Mouse (Mus musculus) v-Abl transformed pro-B cells (cell line): ENCODE results near the gene Akap2.

Experiments
- in situ Hi-C, 2 experiments: fragments of 400-800 bp; cut with MboI; formaldehyde crosslinking; loops; one replicate each; pipeline ENCODE4 v1.15.1; 2025; ENCODE audit not compliant: unreplicated experiment in 2 of 2

Gene Akap2

GRCm38 (mm10) chr4:57743325-57743929, 26.0 kb downstream of the Akap2 start:
- in situ Hi-C loops, result no loop called here

GRCm38 (mm10) chr4:57750651-57751050, 33.2 kb downstream of the Akap2 start:
- in situ Hi-C loops, result no loop called here

- in situ Hi-C loops, result no loop called here
Measured at GRCm38 (mm10) chr4:57751054-57751453, 33.6 kb downstream of the Akap2 start.

DNA sequence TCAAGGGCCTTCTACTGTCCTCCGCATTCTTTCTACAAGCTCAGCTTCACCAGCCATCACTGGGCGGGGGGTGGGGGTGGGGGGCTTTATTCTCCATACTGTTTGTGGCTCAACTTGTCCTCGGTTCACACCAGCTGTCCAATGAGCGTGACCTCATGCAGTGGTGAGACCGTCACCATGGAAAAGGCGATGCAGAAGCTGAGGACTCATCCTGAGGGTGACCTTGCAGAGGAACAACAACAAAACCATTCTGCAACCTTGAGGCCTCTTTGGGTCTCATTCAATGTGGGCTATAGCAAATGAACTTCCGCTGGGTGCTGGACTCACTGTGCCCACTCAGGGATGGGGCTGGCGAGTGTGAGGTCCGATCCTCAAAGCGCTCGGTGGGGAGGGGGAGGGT, 34.1 kb downstream of the Akap2 start:
- in situ Hi-C loops, result no loop called here

DNA sequence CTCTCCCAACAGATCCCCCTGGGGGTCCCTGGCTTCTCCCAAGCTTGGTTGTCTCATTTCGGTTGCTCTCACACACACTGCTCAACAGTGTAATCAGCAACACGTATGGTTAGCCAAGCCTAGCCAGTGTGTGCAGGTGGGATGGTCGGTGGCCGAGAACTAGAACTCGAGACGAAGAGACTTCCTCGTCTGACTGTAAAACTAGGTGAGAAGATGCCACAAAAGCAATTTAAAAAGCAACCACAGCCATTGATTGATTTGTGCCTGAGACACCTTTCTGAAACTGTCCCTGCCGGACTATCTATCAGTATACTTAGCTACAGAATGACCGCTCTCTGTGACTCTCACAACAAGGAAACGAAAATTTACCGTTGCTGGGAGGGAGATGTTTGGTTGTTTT, 37.6 kb downstream of the Akap2 start:
- in situ Hi-C loops, result no loop called here

DNA sequence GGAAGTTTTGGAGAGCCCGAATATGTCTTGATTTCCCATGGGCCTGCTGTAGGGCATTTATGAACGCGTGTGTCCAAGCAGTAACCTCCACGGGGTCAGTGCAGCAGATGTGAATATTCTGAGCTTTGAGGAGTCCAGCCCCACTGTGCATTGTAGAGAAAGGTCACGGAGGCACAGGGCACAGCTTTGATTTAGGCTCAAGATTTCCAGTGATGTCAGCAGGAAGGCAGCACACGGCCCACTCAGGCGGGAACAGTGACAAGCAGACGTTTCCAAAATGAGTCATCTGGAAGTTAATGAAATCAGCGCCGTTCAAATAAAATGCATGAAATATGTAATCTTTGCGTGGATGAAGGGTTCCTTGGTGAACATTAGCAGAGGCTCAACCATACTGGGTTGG, 40.5 kb downstream of the Akap2 start:
- in situ Hi-C loops, result no loop called here

DNA sequence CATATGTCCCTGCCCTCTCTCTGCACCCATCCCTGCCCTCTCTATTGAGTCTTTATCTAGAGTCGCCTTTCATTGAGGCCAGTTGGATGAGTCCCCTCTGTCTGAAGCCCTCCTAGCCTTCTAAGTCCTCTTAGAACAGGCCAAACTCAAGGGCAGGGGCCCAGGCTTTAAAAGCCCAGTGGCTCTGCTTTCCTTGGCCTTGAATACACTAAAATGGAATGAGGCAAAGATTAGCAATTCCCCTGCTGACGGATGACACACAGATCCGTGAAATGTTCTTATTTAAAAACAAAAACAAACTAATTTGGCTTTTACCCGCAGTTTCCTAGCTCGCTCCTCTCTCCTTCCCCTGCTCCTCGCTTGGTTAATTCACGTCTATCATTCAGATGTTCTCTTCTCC, 45.0 kb downstream of the Akap2 start:
- in situ Hi-C loops, result no loop called here

DNA sequence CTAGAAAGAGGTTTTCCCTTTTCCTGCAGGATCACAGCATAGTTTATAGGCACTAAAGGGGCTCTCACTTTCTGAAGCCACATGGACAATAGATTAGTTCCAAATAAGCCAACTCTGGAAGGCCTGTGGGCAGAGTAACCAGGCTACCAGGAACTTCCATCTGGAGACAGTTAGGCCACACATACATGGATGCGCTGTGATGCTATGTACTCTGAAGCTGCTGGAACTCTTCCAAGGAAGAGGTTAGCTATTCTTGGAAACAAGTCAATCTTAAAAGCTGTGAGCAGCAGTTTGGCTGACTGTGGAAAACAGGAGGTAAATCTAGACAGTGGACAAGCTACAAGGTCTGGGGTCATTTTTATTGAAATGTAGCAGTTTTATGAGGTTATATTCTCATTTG, 46.9 kb downstream of the Akap2 start:
- in situ Hi-C loops, result no loop called here

DNA sequence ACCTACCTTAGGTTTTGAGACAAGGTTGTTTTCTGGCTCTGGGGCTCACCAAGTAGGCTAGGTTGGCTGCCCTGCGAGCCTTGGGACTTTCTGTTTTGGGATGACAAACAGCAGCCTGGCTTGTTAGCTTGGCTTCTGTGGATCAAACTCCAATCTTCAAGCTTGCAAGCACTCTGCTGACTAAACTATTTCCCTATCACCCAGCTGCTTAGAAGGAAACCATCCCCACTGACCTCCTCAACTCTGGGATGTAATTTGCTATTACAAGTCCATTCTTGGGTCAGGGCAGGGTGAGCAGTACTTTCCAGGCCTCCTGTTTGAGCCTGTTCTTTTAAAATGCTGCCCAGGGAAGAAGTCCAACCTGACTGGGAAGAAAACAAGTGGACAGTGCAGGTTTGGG, 47.5 kb downstream of the Akap2 start:
- in situ Hi-C loops, result no loop called here

- in situ Hi-C loops, result no loop called here
Measured at GRCm38 (mm10) chr4:57765806-57766205, 48.3 kb downstream of the Akap2 start.

DNA sequence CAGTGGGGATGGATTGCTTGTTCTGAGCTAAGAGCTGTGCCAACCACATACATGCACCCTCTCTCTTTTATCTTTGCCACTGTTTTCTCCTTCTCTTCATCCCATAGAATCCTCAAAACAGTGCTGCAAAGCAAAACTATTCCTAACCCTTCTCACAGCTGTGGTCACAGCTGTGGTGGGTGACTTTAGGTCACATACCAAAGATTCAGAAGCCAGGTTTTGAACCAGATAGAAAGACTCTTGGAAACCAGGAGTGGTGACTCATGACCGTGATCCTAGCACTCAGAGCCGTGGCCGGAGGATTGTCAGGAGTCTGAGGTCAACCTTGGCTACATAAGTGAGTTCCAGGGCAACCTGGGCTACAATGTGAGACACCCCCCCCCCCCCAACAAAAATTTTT, 51.5 kb downstream of the Akap2 start:
- in situ Hi-C loops, result no loop called here

- in situ Hi-C loops, result no loop called here
Measured at GRCm38 (mm10) chr4:57770185-57770823, 52.8 kb downstream of the Akap2 start.

- in situ Hi-C loops, result no loop called here
Measured at GRCm38 (mm10) chr4:57771558-57772219, 54.2 kb downstream of the Akap2 start.

DNA sequence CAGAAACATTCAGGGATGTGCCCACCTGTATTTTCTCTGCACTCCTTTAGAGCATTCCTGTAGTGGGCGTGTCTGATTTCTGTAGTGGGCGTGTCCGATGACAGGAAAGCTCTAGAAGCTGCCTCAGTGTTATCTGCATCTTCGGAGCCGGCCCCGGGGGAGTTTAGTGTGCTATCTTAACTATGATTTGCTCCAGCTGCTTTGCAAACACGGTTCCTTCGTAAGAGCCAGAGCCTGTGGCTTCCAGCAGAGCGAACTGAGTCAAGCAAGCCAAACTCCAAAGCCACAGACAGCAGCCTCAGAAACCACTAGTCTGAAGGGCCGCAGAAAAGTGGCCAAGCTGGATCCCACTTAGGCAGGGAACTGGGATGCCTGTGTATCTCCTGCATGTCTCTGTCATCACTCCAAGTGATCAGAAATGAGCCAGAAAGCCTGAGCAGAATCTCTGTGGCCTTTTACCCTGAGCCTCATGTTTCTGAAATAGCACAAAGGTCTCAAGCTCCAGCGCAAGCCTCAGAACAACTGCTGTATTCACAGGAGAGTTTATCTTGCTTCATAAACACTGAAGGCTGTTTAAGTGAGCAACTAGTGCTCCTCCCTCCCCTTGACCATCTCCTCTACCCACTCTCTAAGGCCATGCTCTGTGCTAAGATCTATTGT, 55.5 kb downstream of the Akap2 start:
- in situ Hi-C loops, result no loop called here

- in situ Hi-C loops, result no loop called here
Measured at GRCm38 (mm10) chr4:57774517-57774916, 57.1 kb downstream of the Akap2 start.

DNA sequence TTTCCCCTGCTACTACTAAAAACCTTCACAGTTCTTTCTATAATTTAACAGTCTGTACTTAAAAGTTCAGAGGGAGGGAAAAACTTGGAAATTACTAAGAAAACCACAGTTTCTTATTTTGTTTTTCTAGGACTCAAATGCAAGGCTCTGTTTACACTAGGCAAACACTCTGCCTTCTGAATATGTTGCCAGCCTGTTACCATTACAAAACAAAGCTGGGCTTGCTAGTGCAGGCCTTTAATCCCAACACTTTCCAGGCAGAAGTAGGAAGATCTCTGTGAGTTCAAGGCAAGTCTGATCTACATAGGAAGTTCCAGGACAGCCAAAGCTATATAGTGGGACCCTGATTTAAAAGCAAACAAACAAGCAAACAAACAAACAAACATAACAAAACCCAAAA, 58.1 kb downstream of the Akap2 start:
- in situ Hi-C loops, result loop anchor here in 1 of 2 experiments (25.0 kb wide), 1 partner anchor 413 kb away; no protein-coding TSS in a partner anchor

GRCm38 (mm10) chr4:57780403-57780802, 62.9 kb downstream of the Akap2 start:
- in situ Hi-C loops, result loop anchor here in 1 of 2 experiments (25.0 kb wide), 1 partner anchor 418 kb away; no protein-coding TSS in a partner anchor

- in situ Hi-C loops, result loop anchor here in 1 of 2 experiments (25.0 kb wide), 1 partner anchor 419 kb away; no protein-coding TSS in a partner anchor
Measured at GRCm38 (mm10) chr4:57780833-57781641, 63.6 kb downstream of the Akap2 start.

DNA sequence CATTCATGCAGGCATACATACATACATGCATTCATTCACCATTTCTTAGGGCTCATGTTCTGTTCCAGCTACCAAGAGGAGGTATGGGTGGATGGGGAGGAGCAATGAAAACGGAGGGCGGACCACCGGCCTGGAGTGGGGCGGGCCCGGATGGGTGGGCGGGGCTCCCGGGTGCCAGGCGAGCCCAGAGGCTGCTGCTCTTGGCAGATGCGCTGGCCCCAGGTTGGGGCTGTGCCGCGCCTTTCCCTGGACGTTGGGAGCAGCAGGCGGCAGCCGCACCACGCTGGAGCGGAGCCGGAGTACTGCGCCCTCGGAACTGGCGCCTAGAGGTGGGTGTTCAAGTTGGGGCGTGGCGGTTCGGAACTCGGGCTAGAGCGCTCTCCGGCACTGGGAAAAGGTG, 64.5 kb downstream of the Akap2 start:
- in situ Hi-C loops, result loop anchor here in 1 of 2 experiments (25.0 kb wide), 1 partner anchor 420 kb away; no protein-coding TSS in a partner anchor
